Mouse (Mus musculus): ENCODE data around the gene Smug1.

DNA sequence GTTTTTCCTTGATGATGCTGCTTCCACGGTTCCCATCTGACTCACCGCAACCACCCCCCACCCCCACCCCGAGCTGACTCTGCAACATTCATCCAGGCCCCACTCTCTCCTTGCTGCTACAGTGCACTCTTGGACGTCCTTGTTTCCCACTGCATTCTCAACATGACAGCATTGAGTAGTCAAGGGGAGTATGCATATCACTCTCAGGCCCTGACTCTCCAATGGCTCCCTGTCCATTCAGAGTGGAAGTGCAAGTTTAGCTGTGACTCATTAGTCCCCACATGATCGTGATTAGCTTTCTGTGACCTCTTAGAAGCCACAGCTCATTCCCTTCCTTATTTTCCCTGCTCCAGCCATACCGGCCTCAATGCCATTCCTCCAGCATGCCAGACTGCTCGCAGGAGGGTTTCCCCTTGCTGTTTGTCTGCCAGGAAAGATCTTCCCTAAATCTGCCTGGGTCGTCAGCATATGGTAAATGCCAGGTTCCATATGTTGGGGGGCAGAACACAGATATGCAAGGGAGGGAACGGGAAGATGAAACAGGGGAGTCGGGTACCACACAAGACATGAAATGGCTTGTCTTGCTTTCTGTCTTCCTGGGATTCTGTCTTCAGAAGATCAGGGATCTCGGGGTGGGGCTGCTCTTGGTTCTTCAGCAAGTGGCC lies 21.1 kb downstream of the Smug1 start:
- TF ChIP-seq CTCF (IDR thresholded peaks at IDR 0.05) (no peak), EP300 (IDR thresholded peaks at IDR 0.05) (no peak)

Data from lung, postnatal 0 days (tissue).